Mouse (Mus musculus) megakaryocyte, embryonic 14.5 days (primary cell): Measurements from ENCODE around the gene Fgd1.

Source experiments
- FLI1 ChIP-seq: IDR thresholded peaks from 2 replicates; pipeline ENCODE4 v1.6.1; 2012; ENCODE audit warnings: low read length, inconsistent platforms, mixed read lengths
- GATA1 ChIP-seq: IDR thresholded peaks from 3 replicates; pipeline ENCODE4 v1.6.1; 2012; ENCODE audit warnings: mixed read lengths, low read length, inconsistent platforms, borderline replicate concordance

- TF ChIP-seq GATA1: no peak
- TF ChIP-seq FLI1: no peak
Measured at GRCm38 (mm10) chrX:151016938-151017877, 28.7 kb upstream of the Fgd1 start, which contains the start of gene Gnl3l.
